Mouse (Mus musculus) liver, adult 2 months (tissue): ENCODE measurements around the gene Adamts17. TPM values are rescaled to one million over a fixed set of nuclear protein-coding genes. Genes with fewer than 3 reads are reported as not detected.

Experiments used
- DNase-seq: peaks from one replicate; pipeline ENCODE4 v3.0.0-alpha.2; 2011; ENCODE audit warnings: low read depth, low spot score; ENCODE audit errors: extremely low read depth
- H3K27ac ChIP-seq: fragments of 200-500 bp; replicated peaks from 2 replicates; pipeline ENCODE4 v1.5.1; 2012; ENCODE audit warnings: low read depth, mild to moderate bottlenecking, control low read depth, inconsistent platforms, low read length; ENCODE audit not compliant: insufficient read depth
- H3K27me3 ChIP-seq: fragments of 200-500 bp; 2 replicates; pipeline ENCODE4 v1.6.1; 2012; ENCODE audit warnings: mild to moderate bottlenecking, moderate library complexity, low read length, inconsistent platforms; ENCODE audit not compliant: control insufficient read depth, insufficient read depth
- H3K36me3 ChIP-seq: fragments of 200-500 bp; 2 replicates; pipeline ENCODE4 v1.6.1; 2012; ENCODE audit warnings: low read length, inconsistent platforms; ENCODE audit not compliant: control insufficient read depth, insufficient read depth
- H3K4me1 ChIP-seq: fragments of 200-500 bp; 2 replicates; pipeline ENCODE4 v1.6.1; 2011; ENCODE audit warnings: low read length; ENCODE audit not compliant: control insufficient read depth, insufficient read depth
- H3K4me3 ChIP-seq: fragments of 200-500 bp; 2 replicates; pipeline ENCODE4 v1.5.1; 2011; ENCODE audit warnings: low read depth, mild to moderate bottlenecking, control low read depth, low read length, moderate library complexity; ENCODE audit not compliant: insufficient read depth
- H3K79me2 ChIP-seq: fragments of 200-500 bp; 2 replicates; pipeline ENCODE4 v1.6.1; 2012; ENCODE audit warnings: inconsistent platforms, mild to moderate bottlenecking, low read length, moderate library complexity; ENCODE audit not compliant: control insufficient read depth, insufficient read depth
- H3K9ac ChIP-seq: fragments of 200-500 bp; 2 replicates; pipeline ENCODE4 v1.6.1; 2012; ENCODE audit warnings: low read depth, mild to moderate bottlenecking, control low read depth, inconsistent platforms, low read length
- CTCF ChIP-seq: fragments of 200-500 bp; IDR thresholded peaks from 2 replicates; pipeline ENCODE4 v1.5.1; 2011; ENCODE audit warnings: low read depth, low read length, control low read depth
- POLR2A ChIP-seq: fragments of 200-500 bp; IDR thresholded peaks from 2 replicates; pipeline ENCODE4 v1.6.1; 2011; ENCODE audit warnings: low read length, control low read depth; ENCODE audit not compliant: insufficient read depth; ENCODE audit errors: extremely low read depth
- WGBS: fragments of 180-500 bp; shearing (Covaris S2); methylation state at CpG from one replicate; pipeline ENCODE4 v1.1.7; 2018; 5-methylcytosine and 5-hydroxymethylcytosine counted together
- polyA plus RNA-seq: library from polyadenylated mRNA; depleted of rRNA; stranded (reverse); fragments of >200 nt; gene quantifications from 2 replicates; pipeline ENCODE4 v1.2.3, GENCODE M21; 2012
- total RNA-seq: library from RNA; depleted of rRNA; stranded (reverse); fragments of >200 nt; gene quantifications from 2 replicates; pipeline ENCODE4 v1.2.3, GENCODE M21; 2014

The Adamts17 gene
- total and polyA plus RNA-seq, 2 experiments = 0.09 to 0.17 TPM

- DNase-seq = peak; percentile 18
Measured at GRCm38 (mm10) chr7:67061756-67062155, 222.2 kb downstream of the Adamts17 start.

GRCm38 (mm10) chr7:67062571-67062970, 223.0 kb downstream of the Adamts17 start:
- H3K9ac ChIP-seq = no peak overlapping the region
- 93% methylated on average over 2 of the region's 2 CpGs for WGBS
- no peak overlapping the region for H3K4me3 ChIP-seq
- H3K27ac ChIP-seq = no peak overlapping the region
- no peaks in the 10 kb centered on the region for H3K79me2 ChIP-seq
- no peak for DNase-seq
- H3K36me3 ChIP-seq = no peaks in the 10 kb centered on the region
- no peak for TF ChIP-seq POLR2A
- TF ChIP-seq CTCF = no peak
- no peaks in the 10 kb centered on the region for H3K27me3 ChIP-seq
- no peaks in the 10 kb centered on the region for H3K4me1 ChIP-seq

More at GRCm38 (mm10) chr7:67061756-67062155, 222.2 kb downstream of the Adamts17 start:
- no peaks in the 10 kb centered on the region for H3K36me3 ChIP-seq
- H3K4me1 ChIP-seq = no peaks in the 10 kb centered on the region
- no peaks in the 10 kb centered on the region for H3K27me3 ChIP-seq
- H3K79me2 ChIP-seq = no peaks in the 10 kb centered on the region
- TF ChIP-seq CTCF = peak; percentile 39
- no peak for TF ChIP-seq POLR2A
- H3K27ac ChIP-seq = no peak overlapping the region
- 85% methylated on average over 9 of the region's 9 CpGs for WGBS
- no peak overlapping the region for H3K4me3 ChIP-seq
- no peak overlapping the region for H3K9ac ChIP-seq

- Histone ChIP-seq H3K9ac (no peak overlapping the region), H3K79me2 (no peaks in the 10 kb centered on the region), H3K27me3 (no peaks in the 10 kb centered on the region), H3K36me3 (no peaks in the 10 kb centered on the region), H3K4me1 (no peaks in the 10 kb centered on the region), H3K4me3 (no peak overlapping the region), H3K27ac (no peak overlapping the region)
- TF ChIP-seq POLR2A = no peak
- TF ChIP-seq CTCF = no peak
- DNase-seq = no peak
- 93% methylated on average over 10 of the region's 10 CpGs for WGBS
Measured at GRCm38 (mm10) chr7:67064627-67065305, 225.2 kb downstream of the Adamts17 start.

- no peak overlapping the region for H3K9ac ChIP-seq
- no peaks in the 10 kb centered on the region for H3K4me1 ChIP-seq
- no peak for DNase-seq
- H3K27me3 ChIP-seq = no peaks in the 10 kb centered on the region
- TF ChIP-seq CTCF = no peak
- TF ChIP-seq POLR2A = no peak
- no peaks in the 10 kb centered on the region for H3K79me2 ChIP-seq
- H3K4me3 ChIP-seq = no peak overlapping the region
- H3K27ac ChIP-seq = no peak overlapping the region
- WGBS = 84% methylated on average over 4 of the region's 4 CpGs
- no peaks in the 10 kb centered on the region for H3K36me3 ChIP-seq
Measured at GRCm38 (mm10) chr7:67065631-67066030, 226.1 kb downstream of the Adamts17 start.

GRCm38 (mm10) chr7:67072015-67072685, 232.6 kb downstream of the Adamts17 start:
- Histone ChIP-seq H3K79me2 (no peaks in the 10 kb centered on the region), H3K36me3 (no peaks in the 10 kb centered on the region), H3K9ac (no peak overlapping the region), H3K4me1 (no peaks in the 10 kb centered on the region), H3K4me3 (no peak overlapping the region), H3K27ac (no peak overlapping the region), H3K27me3 (no peaks in the 10 kb centered on the region)
- DNase-seq = no peak
- TF ChIP-seq POLR2A (no peak), CTCF (no peak)
- 87% methylated on average over 10 of the region's 10 CpGs for WGBS

- Histone ChIP-seq H3K36me3 (no peaks in the 10 kb centered on the region), H3K79me2 (no peaks in the 10 kb centered on the region), H3K4me1 (no peaks in the 10 kb centered on the region), H3K27ac (no peak overlapping the region), H3K9ac (no peak overlapping the region), H3K4me3 (no peak overlapping the region), H3K27me3 (no peaks in the 10 kb centered on the region)
- 91% methylated on average over 10 of the region's 10 CpGs for WGBS
- no peak for DNase-seq
- TF ChIP-seq CTCF (no peak), POLR2A (no peak)
Measured at GRCm38 (mm10) chr7:67082751-67083150, 243.2 kb downstream of the Adamts17 start.
